ENCODE assay signal across 8 mouse cellular contexts in the genomic region with DNA sequence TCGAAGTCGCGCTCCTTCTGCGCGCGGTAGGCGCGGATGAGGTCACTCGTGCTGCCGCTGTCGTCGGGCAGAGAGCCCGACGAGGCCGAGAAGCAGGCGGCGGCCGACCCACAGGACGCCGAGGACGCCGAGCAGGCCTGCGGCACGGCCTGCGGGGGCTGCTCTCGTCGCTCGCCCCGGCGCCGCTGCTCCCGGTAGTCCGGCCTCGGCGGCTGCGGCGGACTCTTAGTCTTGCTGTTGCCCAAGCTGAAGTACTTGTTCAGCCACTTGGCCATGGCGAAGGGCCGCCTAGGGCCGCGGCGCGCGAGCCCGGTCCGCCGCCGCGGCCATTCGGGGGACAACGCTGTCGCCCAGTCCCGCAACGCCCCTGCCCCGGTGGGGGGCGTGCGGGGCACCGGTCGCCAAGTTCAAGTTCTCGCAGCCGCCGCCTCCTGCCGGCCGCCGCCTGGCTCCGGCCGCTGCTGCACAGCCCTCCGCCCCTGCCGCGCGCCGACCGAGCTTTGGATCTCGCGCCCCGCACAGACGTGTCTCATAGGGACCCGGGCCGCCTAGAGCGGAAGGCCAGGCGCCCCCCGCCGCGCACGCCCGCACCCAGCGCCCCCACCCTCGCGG. TPM values are rescaled to one million over a fixed set of nuclear protein-coding genes. Genes with fewer than 3 reads are reported as not detected.
DNase-seq lines count a peak whose midpoint lies in the region; ATAC-seq and TF ChIP-seq lines count a peak whose summit lies in the region.

No protein-coding gene starts in this region.

- H3K9me3 ChIP-seq in forebrain, postnatal 0 days (ENCODE audit: low read length) = no peaks in the 10 kb centered on the region

- no peaks in the 10 kb centered on the region for H3K27me3 ChIP-seq in forebrain, postnatal 0 days (ENCODE audit: insufficient read depth, low read length)
- H3K27me3 ChIP-seq in small intestine, adult 2 months (ENCODE audit: control insufficient read depth, insufficient read depth, low read length) = no peaks in the 10 kb centered on the region

- peak; percentile 50 for DNase-seq in right cerebral cortex, postnatal 25 days
- DNase-seq in right cerebral cortex, postnatal 10 days (ENCODE audit: low spot score in 2 of 2) = no peak
- DNase-seq in adrenal gland, postnatal 10 days = peak; percentile 61
- peak; percentile 52 for DNase-seq in forebrain, postnatal 0 days
- DNase-seq in lung, adult 2 months = peak; percentile 75
- DNase-seq in frontal cortex, postnatal 25 days (ENCODE audit: low spot score in 2 of 2) = no peak

- no peaks in the 10 kb centered on the region for H3K36me3 ChIP-seq in forebrain, postnatal 0 days (ENCODE audit: insufficient read depth)
- H3K36me3 ChIP-seq in small intestine, adult 2 months (ENCODE audit: control insufficient read depth, insufficient read depth, low read length) = no peaks in the 10 kb centered on the region

- H3K4me3 ChIP-seq in forebrain, postnatal 0 days (ENCODE audit: low read depth, low read length) = peak overlapping the region; percentile 84
- peak overlapping the region; percentile 66 for H3K4me3 ChIP-seq in lung, adult 2 months (replicated peaks; ENCODE audit: extremely low read depth, low read depth, low read length)
- peak overlapping the region; percentile 95 for H3K4me3 ChIP-seq in small intestine, adult 2 months (ENCODE audit: low read depth, low read length)

- H3K9ac ChIP-seq in forebrain, postnatal 0 days = peak overlapping the region; percentile 75

- no peak for TF ChIP-seq POLR2A in lung, adult 2 months (IDR thresholded peaks at IDR 0.05; ENCODE audit: borderline replicate concordance, extremely low read depth, low read depth, low read length)
- TF ChIP-seq POLR2A in small intestine, adult 2 months (IDR thresholded peaks at IDR 0.05; ENCODE audit: low read depth, low read length) = peak; percentile 33; the same call in 1 of the 2 replicates

- H3K4me2 ChIP-seq in forebrain, postnatal 0 days (ENCODE audit: low read depth) = peak overlapping the region; percentile 90

- H3K4me1 ChIP-seq in forebrain, postnatal 0 days (ENCODE audit: insufficient read depth) = peaks cover 12% of the 10 kb centered on the region
- H3K4me1 ChIP-seq in lung, adult 2 months (ENCODE audit: control insufficient read depth, insufficient read depth, low read length) = peaks cover 17% of the 10 kb centered on the region
- H3K4me1 ChIP-seq in small intestine, adult 2 months (ENCODE audit: control insufficient read depth, insufficient read depth, insufficient read length, low read length) = peaks cover 23% of the 10 kb centered on the region

- no peak for TF ChIP-seq CTCF in forebrain, postnatal 0 days (IDR thresholded peaks at IDR 0.05; ENCODE audit: low read depth)
- no peak for TF ChIP-seq CTCF in lung, adult 2 months (IDR thresholded peaks at IDR 0.05; ENCODE audit: insufficient read depth, low read length)
- no peak for TF ChIP-seq CTCF in small intestine, adult 2 months (IDR thresholded peaks at IDR 0.05; ENCODE audit: extremely low read depth, insufficient read length, insufficient replicate concordance, low read depth, low read length)

- peak overlapping the region; percentile 84 for H3K27ac ChIP-seq in forebrain, postnatal 0 days (ENCODE audit: low read depth, low read length)
- peak overlapping the region; percentile 54 for H3K27ac ChIP-seq in small intestine, adult 2 months (ENCODE audit: insufficient read depth, low read depth, low read length)

- ATAC-seq in forebrain, postnatal 0 days = peak; percentile 50
- ATAC-seq in inflammation-experienced regulatory T-cells, adult 6 months = peak; percentile 3

- 2% methylated on average over 81 of the region's 89 CpGs for WGBS in forebrain, postnatal 0 days
- under 1% methylated on average over 88 of the region's 89 CpGs for whole genome bisulfite sequencing in lung, adult 2 months
- under 1% methylated on average over 85 of the region's 89 CpGs for WGBS in small intestine, adult 2 months

RNA-seq across cellular contexts. Expression of gene Shb, which starts 2.2 kb away (rescaled TPM):
- 10 to 100 TPM; 40.4 to 72.5 TPM for total RNA-seq in adrenal gland, postnatal 10 days (2021)
- total RNA-seq in forebrain, postnatal 0 days (2014; rRNA removed) = 26.7 and 32.6 TPM in 2 replicates
- polyA plus RNA-seq in forebrain, postnatal 0 days (2015; fragmentation: Nextera tagmentation; extraction: Ambion mirVana) = 8.5 and 8.6 TPM in 2 replicates
- under 1 TPM in 1 of 3 experiments, not detected in 2; 0.23 TPM for polyA plus RNA-seq in inflammation-experienced regulatory T-cells, adult 6 months (2017; shearing (Covaris generic))
- 36.2 and 37.7 TPM in 2 replicates for polyA plus RNA-seq in lung, adult 2 months (2012; rRNA removed)
- polyA plus RNA-seq in small intestine, adult 2 months (2012; rRNA removed) = 33.0 and 71.5 TPM in 2 replicates

Comparison
In these comparisons a context has a peak if more than half of its experiments do, and no peak if none do; other contexts are left out.
1. DNase-seq: peak in right cerebral cortex, postnatal 25 days (single experiment), adrenal gland, postnatal 10 days (single experiment), forebrain, postnatal 0 days (single experiment) and lung, adult 2 months (single experiment); none in right cerebral cortex, postnatal 10 days (0 of 2) and frontal cortex, postnatal 25 days (0 of 2).
2. Peak in every context shown above with its lines, with median percentiles within 50 percentile points of each other: H3K4me3 ChIP-seq.